Mouse (Mus musculus) CD4-positive naive resting alpha-beta T cell, adult 57 days (primary cell): ENCODE results near the gene Lrp2. TPM values are rescaled to one million over a fixed set of nuclear protein-coding genes. Genes with fewer than 3 reads are reported as not detected.

Source experiments
- total RNA-seq: library from RNA; stranded (reverse); gene quantifications from one replicate; pipeline ENCODE4 v1.2.4, GENCODE M21; 2023

Gene Lrp2
- 0.56 TPM for total RNA-seq

DNA sequence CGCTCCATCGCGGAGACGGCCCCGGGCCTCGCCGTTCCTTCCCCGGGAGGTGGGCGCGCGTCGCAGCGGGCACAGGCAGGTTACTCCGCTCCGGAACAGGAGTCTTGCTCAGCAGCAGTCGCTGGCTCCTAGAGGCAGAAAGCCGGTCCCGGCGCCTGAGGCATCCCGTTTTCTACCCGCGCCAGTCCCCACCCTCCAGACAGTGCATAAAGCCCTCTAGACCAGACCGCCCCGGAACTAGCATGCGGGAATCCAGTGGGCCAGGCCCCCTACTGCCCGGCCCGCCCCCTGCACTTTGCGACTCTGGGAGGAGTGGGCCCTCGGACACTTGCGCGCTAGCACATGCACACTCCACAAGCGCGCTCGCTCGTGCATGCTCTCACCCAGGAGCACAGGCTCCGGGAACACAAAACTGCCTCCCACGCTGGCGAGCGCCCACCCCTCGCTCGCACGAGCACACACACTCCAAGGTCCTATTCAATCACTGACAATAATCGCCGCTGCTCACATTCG, at the start of gene Lrp2:
TSS of gene Lrp2 (minus strand) at position 180 of the 513 bp plus-strand sequence.

GRCm38 (mm10) chr2:69380281-69380680, 205.6 kb downstream of the Lrp2 start, which contains the start of gene Dhrs9:
Gene Dhrs9, plus strand, starts transcription at chr2:69380445.

Other genes starting within 250 kb of the Lrp2 start
- not detected for gene Abcb11, start 243.4 kb downstream of the Lrp2 start, total RNA-seq
- gene Dhrs9, start 205.6 kb downstream of the Lrp2 start, total RNA-seq, result 0.30 TPM
- gene Bbs5, start 61.1 kb upstream of the Lrp2 start, total RNA-seq, result 1.3 TPM
- gene Klhl41, start 84.1 kb upstream of the Lrp2 start, total RNA-seq, result not detected
- 17.1 TPM for gene Fastkd1, start 127.5 kb upstream of the Lrp2 start, total RNA-seq
- gene Ppig, start 136.5 kb upstream of the Lrp2 start, total RNA-seq, result 97.1 TPM
- gene Ccdc173, start 203.5 kb upstream of the Lrp2 start, total RNA-seq, result 2.0 TPM
- gene Phospho2, start 203.6 kb upstream of the Lrp2 start, total RNA-seq, result 27.1 TPM
- gene Klhl23, start 235.9 kb upstream of the Lrp2 start, total RNA-seq, result not detected